Mouse (Mus musculus) kidney, adult 2 months (tissue): Measurements from ENCODE around the gene Far2. TPM values are rescaled to one million over a fixed set of nuclear protein-coding genes. Genes with fewer than 3 reads are reported as not detected.
"Not testable (repeated sequence)": the region's sequence is repeated elsewhere in the genome, so short reads cannot be mapped to it uniquely, and the experiment has no call there.

Experiments
- DNase-seq: peaks from one replicate; pipeline ENCODE4 v3.0.0; 2021
- H3K27ac ChIP-seq: fragments of 200-500 bp; 2 replicates; pipeline ENCODE4 v1.5.1; 2012; ENCODE audit warnings: low read depth, low read length, control low read depth, inconsistent platforms; ENCODE audit not compliant: insufficient read depth
- H3K27me3 ChIP-seq: fragments of 200-500 bp; replicated peaks from 2 replicates; pipeline ENCODE4 v1.6.1; 2012; ENCODE audit warnings: mild to moderate bottlenecking, moderate library complexity, low read length, inconsistent platforms; ENCODE audit not compliant: control insufficient read depth, insufficient read depth
- H3K36me3 ChIP-seq: fragments of 200-500 bp; 2 replicates; pipeline ENCODE4 v1.6.1; 2012; ENCODE audit warnings: mild to moderate bottlenecking, moderate library complexity, low read length, inconsistent platforms; ENCODE audit not compliant: control insufficient read depth, insufficient read depth
- H3K4me1 ChIP-seq: fragments of 200-500 bp; 2 replicates; pipeline ENCODE4 v1.6.1; 2011; ENCODE audit warnings: low read length; ENCODE audit not compliant: control insufficient read depth, insufficient read depth
- H3K4me3 ChIP-seq: fragments of 200-500 bp; 2 replicates; pipeline ENCODE4 v1.5.1; 2011; ENCODE audit warnings: mild to moderate bottlenecking, low read depth, low read length, control low read depth; ENCODE audit not compliant: insufficient read depth
- CTCF ChIP-seq: fragments of 200-500 bp; conservative IDR thresholded peaks from 2 replicates; pipeline ENCODE4 v1.5.1; 2011; ENCODE audit warnings: low read depth, mild to moderate bottlenecking, control low read depth, low read length, moderate library complexity, mixed read lengths; ENCODE audit not compliant: insufficient read depth, insufficient read length
- POLR2A ChIP-seq: fragments of 200-500 bp; IDR thresholded peaks from one replicate; pipeline ENCODE4 v1.6.1; 2011; ENCODE audit warnings: low read depth, low read length, control low read depth
- WGBS: fragments of 180-500 bp; shearing (Covaris S2); methylation state at CpG from one replicate; pipeline ENCODE4 v1.1.7; 2018; 5-methylcytosine and 5-hydroxymethylcytosine counted together
- polyA plus RNA-seq: library from polyadenylated mRNA; depleted of rRNA; stranded (reverse); fragments of >200 nt; gene quantifications from 2 replicates; pipeline ENCODE4 v1.2.3, GENCODE M21; 2012

The Far2 gene
- polyA plus RNA-seq, 1 experiment: 0.02 TPM

DNA sequence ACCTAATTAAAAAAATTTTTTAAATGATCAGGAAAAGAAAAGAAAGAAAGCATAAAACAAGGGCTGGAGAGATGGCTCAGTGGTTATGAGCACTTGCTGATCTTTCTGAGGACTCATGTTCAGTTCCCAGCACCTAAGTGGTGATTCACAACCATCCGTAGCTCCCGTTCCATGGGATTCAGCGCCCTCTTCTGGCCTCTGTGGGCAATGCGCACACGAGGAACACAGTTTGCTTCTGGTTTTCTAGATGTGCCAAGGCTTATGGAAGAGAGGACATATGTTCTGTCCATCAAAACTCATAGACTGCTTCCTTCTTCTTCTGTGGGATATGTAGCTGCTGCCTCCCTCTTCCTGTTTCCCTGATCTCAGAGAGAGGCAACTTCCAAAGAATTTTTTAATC is 94.8 kb downstream of the Far2 start:
- DNase-seq: no peak
- H3K27me3 ChIP-seq: no peaks in the 10 kb centered on the region
- 78% methylated on average over 5 of the region's 5 CpGs for WGBS
- H3K27ac ChIP-seq: no peak overlapping the region
- no peaks in the 10 kb centered on the region for H3K4me1 ChIP-seq
- H3K4me3 ChIP-seq: no peak overlapping the region
- H3K36me3 ChIP-seq: no peaks in the 10 kb centered on the region
- TF ChIP-seq POLR2A (no peak), CTCF (0 out of 2 replicates have a peak, but pooled peaks have one; percentile 18)

DNA sequence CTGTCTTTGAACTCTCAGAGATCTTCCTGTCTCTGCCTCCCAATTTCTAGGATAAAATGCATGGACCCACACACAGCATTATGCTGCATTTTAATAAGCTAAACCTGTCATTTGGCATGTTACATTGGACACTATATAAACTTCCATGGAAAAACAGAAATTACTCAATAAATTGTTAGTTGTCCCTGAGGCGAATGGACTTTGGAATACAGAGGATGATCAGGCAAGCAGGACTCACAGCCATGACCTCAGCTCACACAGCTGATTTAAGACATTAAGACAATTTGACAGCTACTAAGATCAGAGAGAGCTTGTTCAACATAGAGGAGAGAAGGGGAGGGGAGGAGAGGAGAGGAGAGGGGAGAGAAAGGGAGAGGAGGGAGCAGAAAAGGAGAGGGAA is 95.4 kb downstream of the Far2 start:
- Histone ChIP-seq H3K27ac (no peak overlapping the region), H3K36me3 (no peaks in the 10 kb centered on the region), H3K4me1 (no peaks in the 10 kb centered on the region), H3K4me3 (no peak overlapping the region), H3K27me3 (no peaks in the 10 kb centered on the region)
- 75% methylated on average over 1 of the region's 1 CpGs for WGBS
- DNase-seq: no peak
- no peak for TF ChIP-seq CTCF
- no peak for TF ChIP-seq POLR2A

DNA sequence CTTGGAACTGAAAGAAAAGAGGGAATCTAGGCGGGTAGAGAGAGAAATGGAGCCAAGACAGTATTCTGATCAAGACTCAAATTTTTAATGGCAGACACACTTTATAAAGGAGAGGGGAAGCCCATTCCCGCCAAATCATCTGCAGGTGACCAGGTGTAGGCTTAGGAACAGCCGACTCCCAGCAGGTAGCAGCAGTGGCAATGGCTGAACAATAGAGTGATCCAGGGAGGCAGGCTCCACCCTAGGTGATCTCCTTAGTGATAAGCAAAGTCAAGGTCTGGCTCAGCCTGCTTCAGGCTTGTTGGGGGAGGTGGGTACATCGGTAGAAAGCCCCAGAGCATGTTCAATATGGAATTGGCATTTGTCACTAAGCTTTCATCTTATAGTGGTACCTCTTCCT is 105.2 kb downstream of the Far2 start:
- not testable (repeated sequence) for H3K36me3 ChIP-seq, DNase-seq, H3K27ac ChIP-seq, H3K4me3 ChIP-seq, H3K4me1 ChIP-seq, H3K27me3 ChIP-seq
- WGBS: 67% methylated on average over 4 of the region's 4 CpGs

DNA sequence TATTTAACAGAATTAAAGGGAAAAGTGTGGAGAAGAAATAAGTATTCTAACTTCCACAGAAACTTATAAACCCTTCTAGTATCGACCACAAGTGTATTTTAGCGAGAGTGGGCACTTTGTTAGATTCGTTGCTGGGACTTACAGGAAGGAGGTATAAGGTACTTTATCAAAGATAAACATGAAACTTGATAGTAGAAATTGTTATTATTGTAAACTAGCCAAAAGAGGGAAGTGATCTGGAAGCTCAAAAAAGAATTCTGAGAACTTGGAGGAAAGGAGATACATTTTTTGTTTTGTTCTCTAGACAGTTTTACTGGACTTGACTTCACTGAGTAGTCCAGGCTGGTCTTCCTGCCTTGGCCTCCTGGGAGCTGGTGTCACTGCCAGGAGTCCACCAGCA is 125.8 kb downstream of the Far2 start:
- DNase-seq: no peak
- no peak overlapping the region for H3K27ac ChIP-seq
- no peak overlapping the region for H3K4me3 ChIP-seq
- WGBS: 43% methylated on average over 3 of the region's 3 CpGs
- TF ChIP-seq CTCF (no peak), POLR2A (no peak)
- no peaks in the 10 kb centered on the region for H3K36me3 ChIP-seq
- no peaks in the 10 kb centered on the region for H3K27me3 ChIP-seq
- H3K4me1 ChIP-seq: no peaks in the 10 kb centered on the region

DNA sequence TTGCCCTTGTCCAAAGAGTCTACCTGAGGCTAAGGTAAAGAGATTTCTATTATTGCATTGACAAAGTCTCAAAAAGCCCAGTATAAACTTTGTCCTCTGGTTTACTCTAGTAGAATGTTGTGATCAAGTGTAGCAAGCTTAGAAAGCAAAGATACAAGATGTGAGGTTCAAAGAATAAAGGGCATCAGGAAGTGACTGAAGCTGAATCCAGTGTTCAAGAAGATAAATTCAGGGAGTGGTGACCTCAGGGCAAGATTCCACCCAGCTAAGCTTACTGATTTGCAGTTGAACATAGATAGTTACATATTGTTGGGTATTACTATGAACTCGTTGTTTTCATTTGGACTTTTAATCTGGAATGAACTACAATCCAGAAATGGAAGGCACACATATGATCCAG is 138.6 kb downstream of the Far2 start:
- H3K4me3 ChIP-seq: no peak overlapping the region
- no peaks in the 10 kb centered on the region for H3K27me3 ChIP-seq
- 0 out of 2 replicates have a peak, but pooled peaks cover 2% of the 10 kb centered on the region for H3K4me1 ChIP-seq
- 73% methylated on average over 1 of the region's 1 CpGs for WGBS
- TF ChIP-seq POLR2A: no peak
- no peak for TF ChIP-seq CTCF
- peaks cover 16% of the 10 kb centered on the region for H3K36me3 ChIP-seq
- no peak overlapping the region; the same call in 1 of the 2 replicates for H3K27ac ChIP-seq
- peak; percentile 44 for DNase-seq

DNA sequence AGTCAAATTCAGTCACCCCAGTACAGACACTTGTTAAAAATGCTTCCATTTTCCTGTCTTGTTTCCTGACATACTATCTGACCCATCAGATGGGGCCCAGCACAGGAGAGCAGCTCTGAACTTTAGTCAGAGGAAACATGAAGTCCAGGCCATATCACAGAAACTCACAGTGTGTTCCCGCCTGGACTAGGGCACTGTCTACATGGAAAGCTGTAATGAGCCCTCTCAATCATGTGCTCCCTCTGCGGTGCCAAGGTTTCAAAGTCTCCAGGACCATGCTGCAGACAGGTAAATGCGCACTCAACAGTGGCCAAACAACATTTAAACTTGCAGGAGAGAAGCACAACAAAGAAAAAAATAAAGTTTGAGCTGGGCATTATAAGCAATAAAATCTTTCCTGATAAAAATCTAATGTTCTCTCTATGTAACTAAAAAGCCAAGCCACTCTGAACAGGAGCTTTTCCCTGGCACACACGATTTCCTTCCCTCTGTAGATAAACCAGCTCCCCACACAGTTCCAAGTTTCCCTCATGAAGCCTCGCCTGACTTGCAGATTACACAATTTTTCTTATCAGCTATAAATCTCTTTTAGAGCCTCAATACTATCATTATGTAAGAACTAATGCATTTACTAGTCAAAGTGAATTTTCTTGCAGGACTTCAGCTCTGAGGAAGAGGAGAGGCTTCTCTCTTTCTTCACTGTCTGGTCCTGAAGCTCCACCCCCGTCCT is 147.1 kb downstream of the Far2 start:
- H3K4me1 ChIP-seq: peaks cover 4% of the 10 kb centered on the region; the same call in 1 of the 2 replicates
- peak; percentile 85 for DNase-seq
- peaks cover 8% of the 10 kb centered on the region; the same call in 1 of the 2 replicates for H3K36me3 ChIP-seq
- TF ChIP-seq CTCF (no peak), POLR2A (no peak)
- H3K27ac ChIP-seq: peak overlapping the region; percentile 76
- WGBS: 54% methylated on average over 6 of the region's 6 CpGs
- no peaks in the 10 kb centered on the region for H3K27me3 ChIP-seq
- no peak overlapping the region for H3K4me3 ChIP-seq

DNA sequence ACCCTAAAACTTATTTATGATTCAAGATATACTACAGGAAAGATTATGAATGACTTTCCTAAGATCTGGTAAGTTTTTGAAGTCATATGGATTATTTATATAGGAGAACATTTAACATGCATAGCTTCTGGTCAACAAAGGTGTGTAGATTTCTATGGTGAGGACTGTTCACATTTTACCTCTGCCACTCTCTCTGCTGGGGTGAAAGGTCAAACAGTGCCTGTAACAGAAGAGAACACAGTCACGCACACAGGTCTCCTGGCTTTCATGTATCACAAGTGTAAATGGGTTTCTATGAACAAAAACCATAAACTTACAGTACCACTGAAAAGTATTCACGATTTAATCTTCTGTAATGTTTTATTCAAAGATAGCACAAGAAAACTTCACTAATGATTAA is 152.1 kb downstream of the Far2 start:
- TF ChIP-seq CTCF (no peak), POLR2A (no peak)
- peaks cover 8% of the 10 kb centered on the region; the same call in 1 of the 2 replicates for H3K4me1 ChIP-seq
- DNase-seq: peak; percentile 20
- 37% methylated on average over 2 of the region's 2 CpGs for WGBS
- no peak overlapping the region for H3K27ac ChIP-seq
- H3K4me3 ChIP-seq: no peak overlapping the region
- H3K36me3 ChIP-seq: peaks cover 14% of the 10 kb centered on the region
- no peaks in the 10 kb centered on the region for H3K27me3 ChIP-seq
